In genomic region chr9:47126236-47126635, GRCm38 (mm10) we compare ENCODE assay signal across 10 mouse cellular contexts.
DNase-seq lines count a peak whose midpoint lies in the region; ATAC-seq and TF ChIP-seq lines count a peak whose summit lies in the region.
"Had no signal": no experiment of that assay in that cellular context is flagged by ENCODE, and none has a peak within 500 bp of the region (broad histone marks: within the 10 kb centered on the region; RNA-seq: fewer than 3 reads in every experiment).

No protein-coding gene starts in this region.

- 57% methylated on average over 2 of the region's 2 CpGs for WGBS in liver, adult 2 months
- 73% methylated on average over 2 of the region's 2 CpGs for WGBS in midbrain, postnatal 0 days

- no peak overlapping the region for H3K27ac ChIP-seq in liver, adult 2 months (replicated peaks; ENCODE audit: insufficient read depth, low read depth, low read length)
- H3K27ac ChIP-seq in midbrain, postnatal 0 days (ENCODE audit: low read depth, low read length): no peak overlapping the region
- H3K27ac ChIP-seq: intestine, embryonic 15.5 days; neural tube, embryonic 13.5 days had no signal

- no peak for TF ChIP-seq CTCF in liver, adult 2 months (IDR thresholded peaks at IDR 0.05; ENCODE audit: low read depth, low read length)
- TF ChIP-seq CTCF in midbrain, postnatal 0 days (IDR thresholded peaks at IDR 0.05): peak; percentile 56

- H3K4me3 ChIP-seq in liver, adult 2 months (ENCODE audit: insufficient read depth, low read depth, low read length): no peak overlapping the region
- no peak overlapping the region for H3K4me3 ChIP-seq in midbrain, postnatal 0 days (ENCODE audit: low read depth, low read length)
- H3K4me3 ChIP-seq: intestine, embryonic 15.5 days; neural tube, embryonic 13.5 days had no signal

- no peaks in the 10 kb centered on the region for H3K9me3 ChIP-seq in midbrain, postnatal 0 days (ENCODE audit: low read length)
- H3K9me3 ChIP-seq: intestine, embryonic 15.5 days; neural tube, embryonic 13.5 days had no signal

- H3K27me3 ChIP-seq in liver, adult 2 months (ENCODE audit: control insufficient read depth, insufficient read depth, low read length): no peaks in the 10 kb centered on the region
- H3K27me3 ChIP-seq in midbrain, postnatal 0 days (ENCODE audit: insufficient read depth, low read length): no peaks in the 10 kb centered on the region
- H3K27me3 ChIP-seq: intestine, embryonic 15.5 days; neural tube, embryonic 13.5 days had no signal

- peak; percentile 22 for DNase-seq in cerebellum, adult 9-11 months
- DNase-seq in cerebellum, adult 11 months: no peak
- peak; percentile 46 for DNase-seq in liver, adult 2 months (ENCODE audit: extremely low read depth, low read depth, low spot score)
- no peak for DNase-seq in liver
- DNase-seq in embryo, embryonic 11 days: peak; percentile 32
- DNase-seq in midbrain, postnatal 0 days (ENCODE audit: low spot score): no peak
- DNase-seq in thymus, adult 18-20 months: no peak
- no peak for DNase-seq in left cerebral cortex, adult 9 months (ENCODE audit: low spot score in 2 of 2)

- H3K9ac ChIP-seq in liver, adult 2 months (ENCODE audit: low read depth, low read length): no peak overlapping the region
- no peak overlapping the region for H3K9ac ChIP-seq in midbrain, postnatal 0 days (replicated peaks; ENCODE audit: low read length, poor library complexity, severe bottlenecking)
- H3K9ac ChIP-seq: intestine, embryonic 15.5 days; neural tube, embryonic 13.5 days had no signal

- H3K36me3 ChIP-seq in liver, adult 2 months (ENCODE audit: control insufficient read depth, insufficient read depth, low read length): no peaks in the 10 kb centered on the region
- H3K36me3 ChIP-seq in midbrain, postnatal 0 days (ENCODE audit: insufficient read depth, low read length): no peaks in the 10 kb centered on the region
- H3K36me3 ChIP-seq: intestine, embryonic 15.5 days; neural tube, embryonic 13.5 days had no signal

- H3K4me1 ChIP-seq in liver, adult 2 months (ENCODE audit: control insufficient read depth, insufficient read depth, low read length): no peaks in the 10 kb centered on the region
- no peaks in the 10 kb centered on the region for H3K4me1 ChIP-seq in midbrain, postnatal 0 days (ENCODE audit: insufficient read depth, low read length)
- H3K4me1 ChIP-seq: intestine, embryonic 15.5 days; neural tube, embryonic 13.5 days had no signal

- no peaks in the 10 kb centered on the region for H3K79me2 ChIP-seq in liver, adult 2 months (ENCODE audit: control insufficient read depth, insufficient read depth, low read length)

- no peak for ATAC-seq in midbrain, postnatal 0 days (ENCODE audit: low FRiP score)
- ATAC-seq: intestine, embryonic 15.5 days had no signal

- TF ChIP-seq POLR2A in liver, adult 2 months (IDR thresholded peaks at IDR 0.05; ENCODE audit: extremely low read depth, insufficient read depth, low read length): no peak

- H3K4me2 ChIP-seq in midbrain, postnatal 0 days (ENCODE audit: low read depth, low read length, poor library complexity, severe bottlenecking): no peak overlapping the region
- H3K4me2 ChIP-seq: intestine, embryonic 15.5 days; neural tube, embryonic 13.5 days had no signal

Comparison
In these comparisons a context has a peak if more than half of its experiments do, and no peak if none do; other contexts are left out.
1. DNase-seq: peak in cerebellum, adult 9-11 months (single experiment), liver, adult 2 months (single experiment) and embryo, embryonic 11 days (single experiment); none in cerebellum, adult 11 months (single experiment), liver (single experiment), midbrain, postnatal 0 days (single experiment), thymus, adult 18-20 months (0 of 2) and left cerebral cortex, adult 9 months (0 of 2).